Mouse (Mus musculus) forebrain, embryonic 11.5 days (tissue): ENCODE measurements at regions not wholly inside any gene's neighbourhood (a gene's known extent, or its start where the extent isn't known, plus 50 kb on each side); places are given as distances from the start of the nearest gene placed in this dataset.

ENCODE experiments used
- ATAC-seq: fragments of 200-750 bp; cut with Nextera tagmentation; replicated peaks from 2 replicates; pipeline ENCODE4 v1.8.0; 2017; ENCODE audit warnings: moderate TSS enrichment; ENCODE audit not compliant: low FRiP score
- DNase-seq: peaks from one replicate; pipeline ENCODE4 v3.0.0-alpha.2; 2017; ENCODE audit warnings: low spot score
- H3K27ac ChIP-seq: fragments of 300-500 bp; sonication (generic); 2 replicates; pipeline ENCODE4 v1.5.1; 2014; ENCODE audit warnings: low read depth, low read length
- H3K27me3 ChIP-seq: fragments of 300-500 bp; sonication (generic); 2 replicates; pipeline ENCODE4 v1.6.1; 2014; ENCODE audit warnings: mild to moderate bottlenecking, low read length, mixed read lengths; ENCODE audit not compliant: control insufficient read depth, insufficient read depth
- H3K36me3 ChIP-seq: fragments of 300-500 bp; sonication (generic); 2 replicates; pipeline ENCODE4 v1.6.1; 2014; ENCODE audit warnings: mild to moderate bottlenecking, low read length, moderate library complexity, mixed read lengths; ENCODE audit not compliant: control insufficient read depth, insufficient read depth
- H3K4me1 ChIP-seq: fragments of 300-500 bp; sonication (generic); replicated peaks from 2 replicates; pipeline ENCODE4 v1.6.1; 2014; ENCODE audit warnings: low read length, mixed read lengths; ENCODE audit not compliant: control insufficient read depth, insufficient read depth
- H3K4me2 ChIP-seq: fragments of 300-500 bp; sonication (generic); 2 replicates; pipeline ENCODE4 v1.6.1; 2014; ENCODE audit warnings: low read depth, mild to moderate bottlenecking, low read length, moderate library complexity, mixed read lengths; ENCODE audit not compliant: severe bottlenecking
- H3K4me3 ChIP-seq: fragments of 300-500 bp; sonication (generic); 2 replicates; pipeline ENCODE4 v1.5.1; 2014; ENCODE audit warnings: low read depth, low read length
- H3K9ac ChIP-seq: fragments of 300-500 bp; sonication (generic); 2 replicates; pipeline ENCODE4 v1.6.1; 2014; ENCODE audit warnings: low read length
- H3K9me3 ChIP-seq: fragments of 300-500 bp; sonication (generic); 2 replicates; pipeline ENCODE4 v1.6.1; 2016; ENCODE audit warnings: low read length, mixed read lengths; ENCODE audit not compliant: control insufficient read depth
- WGBS: fragments of 180-500 bp; shearing (Covaris S2); extraction: QIAGEN DNeasy Blood & Tissue Kit; methylation state at CpG from one replicate; pipeline ENCODE4 v1.1.7; 2014; 5-methylcytosine and 5-hydroxymethylcytosine counted together

GRCm38 (mm10) chr1:158119708-158120107, 236.4 kb downstream of the Brinp2 start:
- ATAC-seq, result no peak
- H3K36me3 ChIP-seq, result no peaks in the 10 kb centered on the region
- H3K4me2 ChIP-seq, result no peak overlapping the region
- H3K27me3 ChIP-seq, result no peaks in the 10 kb centered on the region
- H3K4me1 ChIP-seq, result no peaks in the 10 kb centered on the region
- DNase-seq, result no peak
- H3K4me3 ChIP-seq, result no peak overlapping the region
- H3K9ac ChIP-seq, result no peak overlapping the region
- H3K27ac ChIP-seq, result no peak overlapping the region
- no peaks in the 10 kb centered on the region for H3K9me3 ChIP-seq
- 93% methylated on average over 2 of the region's 2 CpGs for WGBS

GRCm38 (mm10) chr1:158124902-158125301, 231.2 kb downstream of the Brinp2 start:
- no peaks in the 10 kb centered on the region for H3K27me3 ChIP-seq
- H3K4me2 ChIP-seq, result no peak overlapping the region
- H3K9me3 ChIP-seq, result no peaks in the 10 kb centered on the region
- no peak overlapping the region for H3K4me3 ChIP-seq
- ATAC-seq (no peak), DNase-seq (no peak)
- H3K4me1 ChIP-seq, result no peaks in the 10 kb centered on the region
- WGBS, result 90% methylated on average over 3 of the region's 3 CpGs
- no peak overlapping the region for H3K27ac ChIP-seq
- no peaks in the 10 kb centered on the region for H3K36me3 ChIP-seq
- H3K9ac ChIP-seq, result no peak overlapping the region

GRCm38 (mm10) chr1:158126272-158126671, 229.9 kb downstream of the Brinp2 start:
- ATAC-seq, result no peak
- no peak overlapping the region for H3K4me2 ChIP-seq
- no peak overlapping the region for H3K9ac ChIP-seq
- no peak for DNase-seq
- H3K27ac ChIP-seq, result no peak overlapping the region
- H3K27me3 ChIP-seq, result no peaks in the 10 kb centered on the region
- no peaks in the 10 kb centered on the region for H3K4me1 ChIP-seq
- 85% methylated on average over 2 of the region's 2 CpGs for WGBS
- H3K36me3 ChIP-seq, result no peaks in the 10 kb centered on the region
- H3K9me3 ChIP-seq, result no peaks in the 10 kb centered on the region
- no peak overlapping the region for H3K4me3 ChIP-seq

- DNase-seq, result no peak
- H3K4me3 ChIP-seq, result no peak overlapping the region
- no peak overlapping the region for H3K4me2 ChIP-seq
- H3K9me3 ChIP-seq, result no peaks in the 10 kb centered on the region
- no peak overlapping the region for H3K27ac ChIP-seq
- no peaks in the 10 kb centered on the region for H3K4me1 ChIP-seq
- H3K27me3 ChIP-seq, result no peaks in the 10 kb centered on the region
- ATAC-seq, result no peak
- no peak overlapping the region for H3K9ac ChIP-seq
- 88% methylated on average over 3 of the region's 3 CpGs for WGBS
- H3K36me3 ChIP-seq, result no peaks in the 10 kb centered on the region
Observed at GRCm38 (mm10) chr1:158129243-158129770, 226.8 kb downstream of the Brinp2 start.

GRCm38 (mm10) chr1:158147525-158147924, 208.6 kb downstream of the Brinp2 start:
- DNase-seq (no peak), ATAC-seq (peak; percentile 63; the same call in 1 of the 2 replicates)
- WGBS, result 0% methylated on average over 3 of the region's 3 CpGs
- no peaks in the 10 kb centered on the region for H3K27me3 ChIP-seq
- no peak overlapping the region for H3K27ac ChIP-seq
- peaks cover 3% of the 10 kb centered on the region; the same call in 1 of the 2 replicates for H3K4me1 ChIP-seq
- H3K4me3 ChIP-seq, result no peak overlapping the region
- H3K36me3 ChIP-seq, result no peaks in the 10 kb centered on the region
- no peaks in the 10 kb centered on the region for H3K9me3 ChIP-seq
- H3K9ac ChIP-seq, result no peak overlapping the region
- H3K4me2 ChIP-seq, result no peak overlapping the region

- no peak for ATAC-seq
- H3K27me3 ChIP-seq, result no peaks in the 10 kb centered on the region
- DNase-seq, result no peak
- H3K9ac ChIP-seq, result no peak overlapping the region
- peaks cover 3% of the 10 kb centered on the region; the same call in 1 of the 2 replicates for H3K4me1 ChIP-seq
- no peak overlapping the region for H3K4me2 ChIP-seq
- no peak overlapping the region for H3K4me3 ChIP-seq
- WGBS, result 66% methylated on average over 5 of the region's 5 CpGs
- no peaks in the 10 kb centered on the region for H3K36me3 ChIP-seq
- H3K9me3 ChIP-seq, result no peaks in the 10 kb centered on the region
- H3K27ac ChIP-seq, result no peak overlapping the region
Observed at GRCm38 (mm10) chr1:158148035-158148434, 208.1 kb downstream of the Brinp2 start.

- no peak for ATAC-seq
- DNase-seq, result no peak
- 63% methylated on average over 2 of the region's 2 CpGs for WGBS
Observed at GRCm38 (mm10) chr1:158161111-158161510, 195.0 kb downstream of the Brinp2 start.

GRCm38 (mm10) chr1:158161533-158161932, 194.6 kb downstream of the Brinp2 start:
- no peak overlapping the region for H3K4me3 ChIP-seq
- no peak overlapping the region for H3K4me2 ChIP-seq
- ATAC-seq (peak; percentile 58), DNase-seq (no peak)
- H3K4me1 ChIP-seq, result no peaks in the 10 kb centered on the region; the same call in 1 of the 2 replicates
- no peak overlapping the region for H3K9ac ChIP-seq
- WGBS, result 28% methylated on average over 6 of the region's 6 CpGs
- no peak overlapping the region for H3K27ac ChIP-seq
- no peaks in the 10 kb centered on the region for H3K27me3 ChIP-seq
- H3K9me3 ChIP-seq, result no peaks in the 10 kb centered on the region
- no peaks in the 10 kb centered on the region for H3K36me3 ChIP-seq

More at GRCm38 (mm10) chr1:158161111-158161510, 195.0 kb downstream of the Brinp2 start:
- Histone ChIP-seq H3K36me3 (no peaks in the 10 kb centered on the region), H3K4me3 (no peak overlapping the region), H3K4me2 (no peak overlapping the region), H3K27ac (no peak overlapping the region), H3K9ac (no peak overlapping the region), H3K9me3 (no peaks in the 10 kb centered on the region), H3K27me3 (no peaks in the 10 kb centered on the region), H3K4me1 (no peaks in the 10 kb centered on the region; the same call in 1 of the 2 replicates)

GRCm38 (mm10) chr1:158163411-158163810, 192.7 kb downstream of the Brinp2 start:
- no peak overlapping the region for H3K4me2 ChIP-seq
- no peaks in the 10 kb centered on the region for H3K27me3 ChIP-seq
- DNase-seq (no peak), ATAC-seq (no peak)
- H3K36me3 ChIP-seq, result no peaks in the 10 kb centered on the region
- H3K4me3 ChIP-seq, result no peak overlapping the region
- no peaks in the 10 kb centered on the region; the same call in 1 of the 2 replicates for H3K4me1 ChIP-seq
- H3K27ac ChIP-seq, result no peak overlapping the region
- H3K9me3 ChIP-seq, result no peaks in the 10 kb centered on the region
- H3K9ac ChIP-seq, result no peak overlapping the region
